Mouse (Mus musculus) E14TG2a.4 (cell line): ENCODE data around the gene Emc8.

Source experiments
- CTCF ChIP-seq: conservative IDR thresholded peaks from 2 replicates; pipeline ENCODE4 v1.5.1; 2014; ENCODE audit warnings: low read length
- NANOG ChIP-seq: IDR thresholded peaks from 2 replicates; pipeline ENCODE4 v1.6.1; 2014; ENCODE audit warnings: borderline replicate concordance, low read length, mixed read lengths
- POU5F1 ChIP-seq: IDR thresholded peaks from 2 replicates; pipeline ENCODE4 v1.6.1; 2014; ENCODE audit warnings: low read length, borderline replicate concordance

DNA sequence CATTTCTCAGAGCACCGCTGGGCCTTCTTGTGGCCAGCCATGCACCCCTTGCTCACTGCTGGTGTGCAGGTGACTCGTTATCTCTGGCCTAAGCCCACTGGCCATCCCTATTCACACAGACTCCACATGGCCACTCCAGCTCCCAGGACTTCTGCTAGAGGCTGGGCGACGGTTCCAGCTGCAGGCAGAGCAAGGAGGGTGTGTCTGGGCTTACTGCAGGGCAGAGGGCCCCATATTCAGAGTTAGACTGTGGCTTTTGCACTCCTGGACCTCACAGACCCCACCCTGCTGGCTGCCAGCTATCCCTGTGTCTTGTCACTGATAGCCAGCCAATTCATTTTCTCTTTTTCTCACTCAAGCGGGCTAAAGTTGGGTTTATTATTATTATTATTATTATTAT is 15.7 kb upstream of the Emc8 start:
- TF ChIP-seq CTCF = no peak
- TF ChIP-seq NANOG = no peak
- TF ChIP-seq POU5F1 = no peak
